Mouse (Mus musculus): Measurements from ENCODE around the gene Gbe1.

DNA sequence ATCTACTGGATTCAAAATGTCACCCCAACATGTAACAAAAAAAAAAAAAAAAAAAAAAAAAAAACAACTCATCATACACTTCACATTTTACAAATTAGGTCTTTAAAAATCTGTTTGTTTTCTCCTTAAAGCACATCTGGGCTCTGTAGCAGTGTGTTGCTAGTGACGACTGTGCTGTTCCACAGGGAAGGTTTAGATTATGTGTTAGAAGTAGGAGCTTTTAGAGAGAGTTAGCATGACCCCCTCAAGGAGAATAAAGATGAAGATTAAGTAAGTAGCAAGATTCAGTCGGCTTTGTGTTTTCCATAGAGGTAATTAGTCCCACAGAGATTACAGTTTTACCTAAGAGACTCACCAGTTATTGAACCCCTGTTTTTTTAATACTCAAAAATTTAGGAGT is 16.3 kb downstream of the Gbe1 start:
- TF ChIP-seq CTCF (IDR thresholded peaks at IDR 0.05; ENCODE audit: low read depth) (no peak), EP300 (IDR thresholded peaks at IDR 0.05; ENCODE audit: low read depth) (no peak)

Data from liver, embryonic 14.5 days (tissue).